Mouse (Mus musculus): ENCODE data around the gene Prkn. TPM values are rescaled to one million over a fixed set of nuclear protein-coding genes. Genes with fewer than 3 reads are reported as not detected.

Gene Prkn
- polyA plus RNA-seq, 1 experiment: 0.58 TPM

- no peaks in the 10 kb centered on the region for H3K27me3 ChIP-seq (ENCODE audit: control insufficient read depth, insufficient read depth, low read length)
- 83% methylated on average over 4 of the region's 4 CpGs for WGBS
Measured at GRCm38 (mm10) chr17:11844436-11844835, 1004.3 kb downstream of the Prkn start.

GRCm38 (mm10) chr17:11844989-11845388, 1004.8 kb downstream of the Prkn start:
- no peak overlapping the region for H3K4me3 ChIP-seq (ENCODE audit: low read depth, low read length)
- H3K4me1 ChIP-seq (ENCODE audit: control insufficient read depth, insufficient read depth, insufficient read length, low read length): no peaks in the 10 kb centered on the region
- H3K27ac ChIP-seq (ENCODE audit: insufficient read depth, low read depth, low read length): no peak overlapping the region
- no peaks in the 10 kb centered on the region for H3K27me3 ChIP-seq (ENCODE audit: control insufficient read depth, insufficient read depth, low read length)
- WGBS: 65% methylated on average over 3 of the region's 3 CpGs
- H3K36me3 ChIP-seq (ENCODE audit: control insufficient read depth, insufficient read depth, low read length): no peaks in the 10 kb centered on the region
- TF ChIP-seq POLR2A (IDR thresholded peaks at IDR 0.05; ENCODE audit: low read depth, low read length): no peak
- TF ChIP-seq CTCF (IDR thresholded peaks at IDR 0.05; ENCODE audit: extremely low read depth, insufficient read length, insufficient replicate concordance, low read depth, low read length): no peak

More at GRCm38 (mm10) chr17:11844436-11844835, 1004.3 kb downstream of the Prkn start:
- Histone ChIP-seq H3K4me3 (ENCODE audit: low read depth, low read length) (no peak overlapping the region), H3K36me3 (ENCODE audit: control insufficient read depth, insufficient read depth, low read length) (no peaks in the 10 kb centered on the region), H3K27ac (ENCODE audit: insufficient read depth, low read depth, low read length) (no peak overlapping the region), H3K4me1 (ENCODE audit: control insufficient read depth, insufficient read depth, insufficient read length, low read length) (no peaks in the 10 kb centered on the region)
- TF ChIP-seq CTCF (IDR thresholded peaks at IDR 0.05; ENCODE audit: extremely low read depth, insufficient read length, insufficient replicate concordance, low read depth, low read length) (no peak), POLR2A (IDR thresholded peaks at IDR 0.05; ENCODE audit: low read depth, low read length) (no peak)

GRCm38 (mm10) chr17:11845506-11845905, 1005.3 kb downstream of the Prkn start:
- no peak overlapping the region for H3K4me3 ChIP-seq (ENCODE audit: low read depth, low read length)
- no peaks in the 10 kb centered on the region for H3K36me3 ChIP-seq (ENCODE audit: control insufficient read depth, insufficient read depth, low read length)
- H3K4me1 ChIP-seq (ENCODE audit: control insufficient read depth, insufficient read depth, insufficient read length, low read length): no peaks in the 10 kb centered on the region
- TF ChIP-seq CTCF (IDR thresholded peaks at IDR 0.05; ENCODE audit: extremely low read depth, insufficient read length, insufficient replicate concordance, low read depth, low read length) (no peak), POLR2A (IDR thresholded peaks at IDR 0.05; ENCODE audit: low read depth, low read length) (no peak)
- H3K27ac ChIP-seq (ENCODE audit: insufficient read depth, low read depth, low read length): no peak overlapping the region
- WGBS: 20% methylated on average over 2 of the region's 2 CpGs
- no peaks in the 10 kb centered on the region for H3K27me3 ChIP-seq (ENCODE audit: control insufficient read depth, insufficient read depth, low read length)

GRCm38 (mm10) chr17:11854571-11854970, 1014.4 kb downstream of the Prkn start:
- no peak overlapping the region for H3K27ac ChIP-seq (ENCODE audit: insufficient read depth, low read depth, low read length)
- H3K4me1 ChIP-seq (ENCODE audit: control insufficient read depth, insufficient read depth, insufficient read length, low read length): no peaks in the 10 kb centered on the region
- TF ChIP-seq POLR2A (IDR thresholded peaks at IDR 0.05; ENCODE audit: low read depth, low read length) (no peak), CTCF (IDR thresholded peaks at IDR 0.05; ENCODE audit: extremely low read depth, insufficient read length, insufficient replicate concordance, low read depth, low read length) (no peak)
- no peak overlapping the region for H3K4me3 ChIP-seq (ENCODE audit: low read depth, low read length)
- no peaks in the 10 kb centered on the region for H3K27me3 ChIP-seq (ENCODE audit: control insufficient read depth, insufficient read depth, low read length)
- WGBS: 72% methylated on average over 10 of the region's 10 CpGs
- H3K36me3 ChIP-seq (ENCODE audit: control insufficient read depth, insufficient read depth, low read length): no peaks in the 10 kb centered on the region

GRCm38 (mm10) chr17:11858772-11859405, 1018.7 kb downstream of the Prkn start:
- no peak for TF ChIP-seq POLR2A (IDR thresholded peaks at IDR 0.05; ENCODE audit: low read depth, low read length)
- Histone ChIP-seq H3K4me3 (ENCODE audit: low read depth, low read length) (no peak overlapping the region), H3K4me1 (ENCODE audit: control insufficient read depth, insufficient read depth, insufficient read length, low read length) (no peaks in the 10 kb centered on the region), H3K27me3 (ENCODE audit: control insufficient read depth, insufficient read depth, low read length) (no peaks in the 10 kb centered on the region; the same call in 1 of the 2 replicates), H3K36me3 (ENCODE audit: control insufficient read depth, insufficient read depth, low read length) (no peaks in the 10 kb centered on the region), H3K27ac (ENCODE audit: insufficient read depth, low read depth, low read length) (no peak overlapping the region)
- 72% methylated on average over 7 of the region's 7 CpGs for WGBS

GRCm38 (mm10) chr17:11861178-11861577, 1021.0 kb downstream of the Prkn start:
- H3K27me3 ChIP-seq (ENCODE audit: control insufficient read depth, insufficient read depth, low read length): no peaks in the 10 kb centered on the region; the same call in 1 of the 2 replicates
- no peaks in the 10 kb centered on the region for H3K36me3 ChIP-seq (ENCODE audit: control insufficient read depth, insufficient read depth, low read length)
- no peak overlapping the region for H3K27ac ChIP-seq (ENCODE audit: insufficient read depth, low read depth, low read length)
- no peaks in the 10 kb centered on the region for H3K4me1 ChIP-seq (ENCODE audit: control insufficient read depth, insufficient read depth, insufficient read length, low read length)
- WGBS: 85% methylated on average over 6 of the region's 6 CpGs
- no peak overlapping the region for H3K4me3 ChIP-seq (ENCODE audit: low read depth, low read length)
- no peak for TF ChIP-seq POLR2A (IDR thresholded peaks at IDR 0.05; ENCODE audit: low read depth, low read length)
- no peak for TF ChIP-seq CTCF (IDR thresholded peaks at IDR 0.05; ENCODE audit: extremely low read depth, insufficient read length, insufficient replicate concordance, low read depth, low read length)

GRCm38 (mm10) chr17:11862360-11862759, 1022.2 kb downstream of the Prkn start:
- 81% methylated on average over 2 of the region's 2 CpGs for WGBS
- H3K27ac ChIP-seq (ENCODE audit: insufficient read depth, low read depth, low read length): no peak overlapping the region
- no peaks in the 10 kb centered on the region for H3K36me3 ChIP-seq (ENCODE audit: control insufficient read depth, insufficient read depth, low read length)
- TF ChIP-seq POLR2A (IDR thresholded peaks at IDR 0.05; ENCODE audit: low read depth, low read length) (no peak), CTCF (IDR thresholded peaks at IDR 0.05; ENCODE audit: extremely low read depth, insufficient read length, insufficient replicate concordance, low read depth, low read length) (no peak)
- H3K4me1 ChIP-seq (ENCODE audit: control insufficient read depth, insufficient read depth, insufficient read length, low read length): no peaks in the 10 kb centered on the region
- H3K27me3 ChIP-seq (ENCODE audit: control insufficient read depth, insufficient read depth, low read length): no peaks in the 10 kb centered on the region; the same call in 1 of the 2 replicates
- H3K4me3 ChIP-seq (ENCODE audit: low read depth, low read length): no peak overlapping the region

Data from small intestine, adult 2 months (tissue).